Mouse (Mus musculus): Measurements from ENCODE around the gene Rps26.

Gene Rps26

GRCm38 (mm10) chr10:128601499-128601898, 25.0 kb downstream of the Rps26 start:
- DNase-seq, result no peak

GRCm38 (mm10) chr10:128598476-128598875, 28.1 kb downstream of the Rps26 start:
- DNase-seq, result no peak

GRCm38 (mm10) chr10:128592797-128593196, 33.8 kb downstream of the Rps26 start:
- no peak for DNase-seq

GRCm38 (mm10) chr10:128591436-128591835, 35.1 kb downstream of the Rps26 start:
- no peak for DNase-seq

GRCm38 (mm10) chr10:128590193-128590690, 36.3 kb downstream of the Rps26 start:
- DNase-seq, result peak; percentile 84

- DNase-seq, result peak; percentile 78
Observed at GRCm38 (mm10) chr10:128589464-128590192, 36.9 kb downstream of the Rps26 start, which contains the start of gene Erbb3. Gene Erbb3, minus strand, starts transcription at chr10:128589652.

GRCm38 (mm10) chr10:128588775-128589463, 37.6 kb downstream of the Rps26 start:
- peak; percentile 54 for DNase-seq

GRCm38 (mm10) chr10:128588136-128588535, 38.4 kb downstream of the Rps26 start:
- DNase-seq, result no peak

GRCm38 (mm10) chr10:128587697-128588096, 38.9 kb downstream of the Rps26 start:
- DNase-seq, result peak; percentile 67

- no peak for DNase-seq
Observed at GRCm38 (mm10) chr10:128587120-128587519, 39.4 kb downstream of the Rps26 start.

- no peak for DNase-seq
Observed at GRCm38 (mm10) chr10:128586546-128586945, 40.0 kb downstream of the Rps26 start.

GRCm38 (mm10) chr10:128584386-128584785, 42.2 kb downstream of the Rps26 start:
- peak; percentile 68 for DNase-seq

GRCm38 (mm10) chr10:128583644-128584043, 42.9 kb downstream of the Rps26 start:
- DNase-seq, result peak; percentile 79

- DNase-seq, result no peak
Observed at GRCm38 (mm10) chr10:128579731-128580130, 46.8 kb downstream of the Rps26 start.

GRCm38 (mm10) chr10:128579298-128579697, 47.2 kb downstream of the Rps26 start:
- no peak for DNase-seq

- no peak for DNase-seq
Observed at GRCm38 (mm10) chr10:128578330-128578729, 48.2 kb downstream of the Rps26 start.

- no peak for DNase-seq
Observed at GRCm38 (mm10) chr10:128575063-128575462, 51.5 kb downstream of the Rps26 start.

All from kidney, postnatal 10 days (tissue).